Mouse (Mus musculus) layer of hippocampus, postnatal 14 days (tissue): Measurements from ENCODE around the gene Pprc1. TPM values are rescaled to one million over a fixed set of nuclear protein-coding genes. Genes with fewer than 3 reads are reported as not detected.

Source experiments
- DNase-seq, 2 experiments: peaks; one replicate each; pipeline ENCODE4 v3.0.0; 2021 to 2022; ENCODE audit warnings: low spot score in 2 of 2, mixed read lengths in 1 of 2
- total RNA-seq, 2 experiments: library from RNA; stranded (reverse); gene quantifications; 2 replicates each; pipeline ENCODE4 v1.2.3; 2021

Pprc1 gene
- total RNA-seq, 2 experiments from 2014 or later: 23.4 to 29.0 TPM

- no peak for DNase-seq
Measured at GRCm38 (mm10) chr19:46032731-46033510, 11.8 kb upstream of the Pprc1 start.

- DNase-seq: no peak
Measured at GRCm38 (mm10) chr19:46033911-46034310, 10.8 kb upstream of the Pprc1 start.

- no peak for DNase-seq
Measured at GRCm38 (mm10) chr19:46035971-46036370, 8.7 kb upstream of the Pprc1 start.

- DNase-seq: peak in 1 of 2 experiments; percentile 11
Measured at GRCm38 (mm10) chr19:46036477-46037242, 8.0 kb upstream of the Pprc1 start.

- DNase-seq: no peak
Measured at GRCm38 (mm10) chr19:46037243-46037924, 7.3 kb upstream of the Pprc1 start.

- DNase-seq: no peak
Measured at GRCm38 (mm10) chr19:46037925-46038850, 6.5 kb upstream of the Pprc1 start.

GRCm38 (mm10) chr19:46038851-46039260, 5.8 kb upstream of the Pprc1 start:
- DNase-seq: no peak

- peak; percentile 70 to 83 for DNase-seq
Measured at GRCm38 (mm10) chr19:46039478-46039877, 5.2 kb upstream of the Pprc1 start.

- DNase-seq: no peak
Measured at GRCm38 (mm10) chr19:46040149-46040902, 4.4 kb upstream of the Pprc1 start.

- no peak for DNase-seq
Measured at GRCm38 (mm10) chr19:46041299-46041932, 3.3 kb upstream of the Pprc1 start.

- peak; percentile 76 to 86 for DNase-seq
Measured at GRCm38 (mm10) chr19:46041933-46042475, 2.7 kb upstream of the Pprc1 start.

- DNase-seq: peak in 1 of 2 experiments; percentile 71
Measured at GRCm38 (mm10) chr19:46042476-46043011, 2.1 kb upstream of the Pprc1 start.

- no peak for DNase-seq
Measured at GRCm38 (mm10) chr19:46043380-46043779, 1.3 kb upstream of the Pprc1 start.

GRCm38 (mm10) chr19:46044993-46045695, 458 bp downstream of the Pprc1 start, which contains the start of gene Ldb1:
Ldb1 (minus strand) TSS chr19:46045214.
- peak; percentile 83 to 86 for DNase-seq

- DNase-seq: no peak
Measured at GRCm38 (mm10) chr19:46045696-46046311, 1.1 kb downstream of the Pprc1 start.

- DNase-seq: no peak
Measured at GRCm38 (mm10) chr19:46046621-46047025, 1.9 kb downstream of the Pprc1 start.

GRCm38 (mm10) chr19:46047426-46047825, 2.7 kb downstream of the Pprc1 start:
- DNase-seq: no peak

GRCm38 (mm10) chr19:46049129-46049528, 4.4 kb downstream of the Pprc1 start:
- DNase-seq: no peak
